Mouse (Mus musculus): ENCODE data around the gene Hist1h2ad.

Gene Hist1h2ad

DNA sequence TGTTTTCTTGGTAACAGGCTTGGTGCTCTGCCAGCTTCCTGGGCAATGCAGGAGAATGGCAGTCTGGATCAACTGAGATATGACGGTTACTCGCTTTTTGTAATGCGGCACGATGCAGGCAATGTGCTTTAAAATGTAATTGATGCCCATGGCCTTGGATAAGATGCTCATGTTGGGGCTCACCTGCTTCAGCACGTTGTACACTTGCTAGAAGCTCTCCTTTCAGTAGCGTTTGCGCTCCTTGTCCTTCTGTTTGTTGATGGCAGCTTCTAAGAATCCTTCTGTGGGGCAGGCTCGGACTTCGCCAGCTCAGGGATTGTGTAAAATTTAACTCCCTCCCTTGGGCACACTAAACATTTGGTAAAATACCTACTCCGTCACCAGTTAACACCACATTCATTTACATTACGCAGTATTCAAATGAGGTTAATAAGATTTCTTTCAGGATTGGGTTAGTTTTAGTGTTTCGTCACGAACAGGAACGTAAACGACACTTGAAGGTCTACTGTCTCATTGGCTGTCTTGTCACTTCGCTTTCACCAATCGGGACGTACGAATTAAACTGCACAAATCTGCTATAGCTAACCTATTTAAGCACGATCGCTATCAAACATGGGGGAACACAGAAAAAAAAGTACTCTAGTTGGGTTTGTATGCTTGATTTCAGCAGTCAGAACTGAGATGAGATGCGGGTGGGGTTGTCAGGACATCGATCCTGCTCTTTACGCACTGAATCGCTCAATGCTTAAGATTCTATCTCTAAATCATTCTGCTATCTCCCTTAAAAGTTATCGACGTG is 46.8 kb downstream of the Hist1h2ad start, which contains the start of gene Hist1h2be:
Gene Hist1h2be, minus strand, starts transcription at position 392 of the 799 bp plus-strand sequence.
- peak; percentile 81 for DNase-seq (ENCODE audit: low spot score)

DNA sequence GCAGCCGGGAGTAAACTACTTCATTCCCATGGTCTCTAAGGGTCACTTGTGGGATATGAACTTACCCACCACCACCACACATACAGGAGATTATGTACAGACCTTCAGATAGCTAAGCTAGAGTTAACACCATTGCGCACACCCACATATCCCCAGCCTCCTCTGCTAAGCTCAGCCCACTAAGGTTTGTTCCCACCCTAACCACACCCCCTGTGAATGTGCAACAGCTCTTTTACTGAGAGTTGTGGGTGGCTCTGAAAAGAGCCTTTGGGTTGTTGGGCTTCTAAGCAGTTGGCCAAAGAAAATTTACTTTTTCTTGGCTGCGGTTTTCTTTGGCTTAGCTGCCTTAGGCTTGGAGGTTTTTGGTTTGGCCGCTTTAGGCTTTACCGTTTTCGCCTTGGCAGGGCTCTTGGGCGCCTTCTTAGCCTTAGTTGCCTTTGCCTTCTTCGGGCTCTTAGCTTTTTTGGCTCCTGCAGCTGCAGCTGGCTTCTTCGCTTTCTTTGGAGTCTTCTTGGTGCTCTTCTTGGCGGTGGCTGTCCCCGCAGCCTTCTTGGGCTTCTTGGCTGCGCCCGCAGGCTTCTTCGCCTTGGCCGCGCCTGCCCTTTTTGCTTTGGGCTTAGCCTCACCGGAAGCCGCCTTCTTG is 47.5 kb downstream of the Hist1h2ad start:
- peak; percentile 75 for DNase-seq (ENCODE audit: low spot score)

DNA sequence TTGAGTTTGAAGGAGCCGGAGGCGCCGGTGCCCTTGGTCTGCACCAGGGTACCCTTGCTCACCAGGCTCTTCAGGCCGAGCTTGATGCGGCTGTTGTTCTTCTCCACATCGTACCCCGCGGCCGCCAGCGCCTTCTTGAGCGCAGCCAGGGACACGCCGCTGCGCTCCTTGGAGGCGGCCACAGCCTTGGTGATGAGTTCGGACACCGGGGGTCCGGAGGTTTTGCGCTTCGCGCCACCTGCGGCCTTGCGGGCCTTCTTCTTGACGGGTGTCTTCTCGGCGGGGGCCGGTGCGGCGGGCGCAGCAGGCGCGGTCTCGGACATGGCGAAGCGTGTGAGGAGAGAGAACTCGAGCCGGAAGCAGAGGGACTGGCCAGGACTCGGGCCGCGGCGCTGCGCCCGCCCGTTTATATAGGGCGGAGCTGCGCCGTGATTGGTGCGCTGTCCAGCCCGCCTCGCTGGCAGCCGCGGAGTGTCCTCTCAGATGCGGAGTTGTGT is 48.0 kb downstream of the Hist1h2ad start, which contains the start of gene Hist1h1e:
Gene Hist1h1e, minus strand, starts transcription at position 384 of the 497 bp plus-strand sequence.
- DNase-seq (ENCODE audit: low spot score): peak; percentile 93

DNA sequence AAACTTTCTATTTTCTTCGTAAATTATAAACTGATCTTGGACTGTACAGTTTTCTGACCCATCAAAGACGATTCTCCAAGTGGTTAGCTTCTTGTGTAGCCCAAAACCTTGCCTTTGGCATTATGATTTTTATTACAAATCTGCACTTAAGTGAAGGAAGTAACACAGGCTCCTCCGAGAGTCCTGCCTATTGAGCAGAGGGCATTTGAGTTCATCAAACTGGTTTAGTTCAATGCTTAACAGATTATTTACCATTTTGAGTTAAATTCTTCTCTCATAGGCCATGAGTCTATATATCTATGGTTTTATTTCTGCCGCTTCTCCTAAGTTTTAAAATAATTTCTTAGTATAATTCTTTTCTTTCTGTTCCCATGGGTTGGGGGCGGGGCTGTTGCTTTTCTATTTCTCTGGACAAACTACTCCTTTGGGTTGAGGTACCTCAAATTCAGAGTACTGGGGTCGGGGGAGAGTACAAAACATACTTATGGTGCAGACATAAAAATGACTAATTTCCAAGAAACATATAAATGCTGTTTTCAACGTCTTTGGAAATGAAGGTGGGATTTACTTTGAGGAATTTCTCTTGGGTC is 48.8 kb downstream of the Hist1h2ad start:
- peak; percentile 55 for DNase-seq (ENCODE audit: low spot score)

Data from testis, postnatal 10 days (tissue).